Mouse (Mus musculus) embryonic facial prominence, embryonic 14.5 days (tissue): ENCODE data around the gene Hoxa5. TPM values are rescaled to one million over a fixed set of nuclear protein-coding genes. Genes with fewer than 3 reads are reported as not detected.

Source experiments
- ATAC-seq: fragments of 200-750 bp; cut with Nextera tagmentation; 2 replicates; pipeline ENCODE4 v1.8.0; 2017; ENCODE audit warnings: low read depth, moderate number of reproducible peaks, moderate TSS enrichment
- DNase-seq: peaks from one replicate; pipeline ENCODE4 v3.0.0-alpha.2; 2015; ENCODE audit warnings: low spot score
- H3K27ac ChIP-seq: fragments of 300-500 bp; sonication (generic); replicated peaks from 2 replicates; pipeline ENCODE4 v1.5.1; 2014; ENCODE audit warnings: low read depth, mild to moderate bottlenecking, low read length, moderate library complexity
- H3K27me3 ChIP-seq: fragments of 300-500 bp; sonication (generic); replicated peaks from 2 replicates; pipeline ENCODE4 v1.6.1; 2014; ENCODE audit warnings: low read length; ENCODE audit not compliant: control insufficient read depth, insufficient read depth
- H3K36me3 ChIP-seq: fragments of 300-500 bp; sonication (generic); 2 replicates; pipeline ENCODE4 v1.6.1; 2014; ENCODE audit warnings: low read length, mixed read lengths; ENCODE audit not compliant: control insufficient read depth, insufficient read depth
- H3K4me1 ChIP-seq: fragments of 300-500 bp; sonication (generic); 2 replicates; pipeline ENCODE4 v1.6.1; 2014; ENCODE audit warnings: antibody characterized with exemption, low read length; ENCODE audit not compliant: control insufficient read depth, insufficient read depth
- H3K4me2 ChIP-seq: fragments of 300-500 bp; sonication (generic); 2 replicates; pipeline ENCODE4 v1.6.1; 2014; ENCODE audit warnings: low read depth, mild to moderate bottlenecking, low read length, moderate library complexity, mixed read lengths
- H3K4me3 ChIP-seq: fragments of 300-500 bp; sonication (generic); 2 replicates; pipeline ENCODE4 v1.5.1; 2014; ENCODE audit warnings: low read depth, mild to moderate bottlenecking, low read length
- H3K9ac ChIP-seq: fragments of 300-500 bp; sonication (generic); 2 replicates; pipeline ENCODE4 v1.6.1; 2014; ENCODE audit warnings: low read depth, mild to moderate bottlenecking, low read length, moderate library complexity, mixed read lengths
- H3K9me3 ChIP-seq: fragments of 300-500 bp; sonication (generic); 2 replicates; pipeline ENCODE4 v1.6.1; 2016; ENCODE audit warnings: low read length; ENCODE audit not compliant: control insufficient read depth
- WGBS: fragments of 180-500 bp; shearing (Covaris S2); extraction: QIAGEN DNeasy Blood & Tissue Kit; methylation state at CpG from one replicate; pipeline ENCODE4 v1.1.7; 2014; 5-methylcytosine and 5-hydroxymethylcytosine counted together
- polyA plus RNA-seq: library from polyadenylated mRNA; unstranded; fragments of >200 nt; fragmentation: Nextera tagmentation; extraction: Ambion mirVana; gene quantifications from 2 replicates; pipeline ENCODE4 v1.2.1, GENCODE M21; 2014

The Hoxa5 gene
- polyA plus RNA-seq, 1 experiment from 2014 or later: 2.4 TPM

DNA sequence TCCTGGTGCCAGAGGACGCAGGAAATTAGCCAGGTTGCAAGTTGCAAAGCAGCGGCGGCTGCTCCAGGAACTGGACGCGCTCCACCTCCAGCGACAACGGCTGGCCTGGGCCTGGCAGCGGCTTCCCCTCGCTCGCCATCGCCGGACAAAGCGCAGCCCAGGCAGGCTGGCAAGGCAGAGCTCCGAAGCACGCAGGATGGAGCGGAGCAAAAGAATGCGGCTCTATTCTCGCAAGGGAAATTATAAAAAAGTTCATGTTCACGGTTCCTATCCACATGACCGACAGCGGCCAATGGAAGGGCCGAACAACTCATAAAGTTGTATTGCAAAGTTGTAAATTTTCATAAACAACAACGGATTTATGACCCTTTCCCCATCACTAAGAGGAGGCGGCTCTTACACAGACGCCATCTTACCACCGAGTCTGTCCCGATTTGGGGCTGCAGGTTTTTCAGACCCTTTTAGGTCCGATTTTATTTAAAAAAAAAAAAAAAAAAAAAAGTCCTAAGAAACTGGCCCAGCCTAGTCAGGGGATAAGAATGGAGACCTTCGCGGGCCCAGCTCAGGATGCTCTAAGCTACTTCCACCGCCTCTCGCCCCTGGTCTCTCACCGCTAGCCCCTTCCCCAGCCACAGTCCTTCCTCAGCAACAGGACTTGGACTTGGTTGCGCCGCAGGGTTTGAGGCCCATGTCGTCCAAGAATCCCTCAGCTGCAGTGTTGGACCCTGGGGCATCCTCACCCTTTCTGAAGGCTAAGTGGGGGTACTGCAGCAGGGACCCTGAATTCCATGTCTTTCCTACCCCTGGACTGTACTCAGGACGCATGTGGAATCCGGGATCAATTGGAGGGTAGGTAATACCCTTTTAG, 9.0 kb upstream of the Hoxa5 start, which contains the start of the genes Hoxa3 and Gm28308:
Gene Hoxa3, minus strand, starts transcription at position 218 of the 868 bp plus-strand sequence.
Gene Gm28308, minus strand, starts transcription at position 221 of the 868 bp plus-strand sequence.
- peak within 1 kb of the TSS; percentile 23; the same call in 1 of the 2 replicates for H3K4me2 ChIP-seq
- H3K4me1 ChIP-seq: peaks cover 7% of the 10 kb centered on the region; the same call in 1 of the 2 replicates
- DNase-seq (no peak), ATAC-seq (no peak)
- H3K36me3 ChIP-seq: no peaks in the 10 kb centered on the region
- H3K27ac ChIP-seq: no peak within 1 kb of the TSS
- peak within 1 kb of the TSS; percentile 19 for H3K4me3 ChIP-seq
- whole genome bisulfite sequencing: 2% methylated on average over 38 of the region's 38 CpGs
- H3K9me3 ChIP-seq: no peaks in the 10 kb centered on the region
- no peak within 1 kb of the TSS for H3K9ac ChIP-seq
- H3K27me3 ChIP-seq: peaks cover 100% of the 10 kb centered on the region

DNA sequence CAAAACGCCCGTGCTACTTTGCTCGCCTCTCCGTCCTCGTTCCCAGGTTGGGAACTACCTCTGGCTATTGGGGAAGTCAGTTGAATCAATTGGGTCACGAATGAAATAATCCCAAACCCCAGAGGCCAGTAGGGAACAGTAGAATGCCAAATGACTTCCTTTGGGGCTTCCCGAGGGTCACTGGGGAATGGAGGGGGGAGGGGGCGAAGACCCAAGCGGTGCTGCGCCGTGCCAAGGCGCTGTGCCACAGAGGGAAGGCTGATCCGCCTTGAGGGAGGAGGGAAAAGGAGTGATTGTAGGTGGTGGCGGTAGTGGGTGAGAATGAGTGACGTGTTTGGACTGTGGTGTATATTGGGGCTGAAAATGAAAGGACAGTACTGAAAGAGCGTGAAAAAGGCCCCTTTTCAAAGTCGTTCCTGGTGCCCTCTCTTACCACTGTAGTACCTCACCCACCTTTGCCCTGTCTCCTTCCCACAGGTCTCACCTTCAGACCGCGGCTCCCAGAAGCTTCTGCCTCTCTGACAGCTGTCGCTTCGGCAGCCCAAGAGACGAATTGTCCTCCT, 8.2 kb upstream of the Hoxa5 start:
- Histone ChIP-seq H3K9ac (no peak overlapping the region), H3K36me3 (no peaks in the 10 kb centered on the region), H3K4me1 (peaks cover 6% of the 10 kb centered on the region; the same call in 1 of the 2 replicates), H3K27ac (no peak overlapping the region), H3K9me3 (no peaks in the 10 kb centered on the region), H3K4me2 (peak overlapping the region; percentile 23; the same call in 1 of the 2 replicates), H3K4me3 (peak overlapping the region; percentile 19; the same call in 1 of the 2 replicates), H3K27me3 (peaks cover 100% of the 10 kb centered on the region)
- DNase-seq (no peak), ATAC-seq (no peak)
- 2% methylated on average over 22 of the region's 22 CpGs for WGBS

DNA sequence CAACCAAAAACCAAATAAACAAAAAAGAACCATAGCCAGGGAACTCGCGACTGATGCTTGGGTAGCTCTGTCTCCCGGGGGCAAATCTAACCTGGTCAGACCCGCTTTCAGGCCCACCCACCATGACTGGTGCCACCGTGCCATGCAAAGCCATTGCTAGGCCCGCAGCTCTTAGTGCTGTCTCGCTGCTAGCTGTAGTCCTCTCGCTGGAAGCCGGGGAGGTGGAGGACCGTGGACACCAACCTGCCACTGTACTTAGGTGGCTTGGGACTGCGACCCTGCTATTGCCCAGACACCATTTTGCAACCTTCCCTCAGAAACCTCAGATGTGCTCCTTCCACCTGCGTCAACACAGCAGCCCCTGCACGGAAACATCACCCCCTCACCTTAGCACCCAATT, 7.6 kb upstream of the Hoxa5 start:
- Histone ChIP-seq H3K4me1 (0 out of 2 replicates have a peak, but pooled peaks cover 2% of the 10 kb centered on the region), H3K36me3 (no peaks in the 10 kb centered on the region), H3K27me3 (peaks cover 100% of the 10 kb centered on the region), H3K27ac (no peak overlapping the region), H3K4me2 (no peak overlapping the region), H3K4me3 (peak overlapping the region; percentile 16), H3K9me3 (no peaks in the 10 kb centered on the region), H3K9ac (no peak overlapping the region)
- ATAC-seq (no peak), DNase-seq (no peak)
- WGBS: 7% methylated on average over 13 of the region's 13 CpGs

DNA sequence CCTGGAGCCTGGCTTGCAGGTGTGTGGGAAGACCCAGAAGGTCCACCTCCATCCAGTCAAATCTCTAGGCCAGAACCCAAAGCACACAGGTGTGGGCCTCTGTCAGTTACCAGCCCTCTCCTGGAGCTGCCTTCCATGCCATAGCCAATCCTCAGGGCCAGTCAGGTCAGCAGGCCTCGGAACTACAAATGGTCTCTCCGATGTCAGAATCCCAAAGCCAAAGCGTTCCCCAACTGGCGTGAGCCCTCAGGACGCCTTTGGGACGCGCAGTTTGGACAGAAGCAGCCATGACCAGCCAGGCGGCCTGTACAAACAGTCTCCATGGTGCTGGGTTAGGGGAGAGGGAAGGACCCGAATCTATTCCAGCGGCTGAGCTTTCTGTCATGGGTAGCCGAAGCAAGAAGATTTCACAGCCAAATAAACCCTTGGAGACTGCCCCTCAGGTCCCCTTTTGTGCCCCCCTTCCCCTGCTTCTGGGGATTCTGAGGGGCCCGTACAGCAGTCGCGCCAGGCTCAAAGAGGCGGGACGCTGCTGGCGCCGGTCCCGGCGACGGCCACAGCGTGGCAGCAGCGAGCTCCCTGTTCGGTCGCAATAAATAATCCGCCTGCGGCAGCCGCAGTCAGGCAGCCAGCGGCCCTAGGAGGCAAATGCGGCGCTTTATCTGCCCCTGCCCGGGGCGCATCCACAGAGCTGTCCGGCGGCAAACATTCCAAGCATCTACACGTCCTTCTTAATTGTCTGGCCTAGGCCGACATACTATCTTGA, 7.0 kb upstream of the Hoxa5 start:
- Histone ChIP-seq H3K9ac (no peak overlapping the region), H3K27me3 (peaks cover 100% of the 10 kb centered on the region), H3K4me2 (0 out of 2 replicates have a peak overlapping the region, but pooled peaks have one; percentile 7), H3K9me3 (no peaks in the 10 kb centered on the region), H3K36me3 (no peaks in the 10 kb centered on the region), H3K4me1 (no peaks in the 10 kb centered on the region), H3K4me3 (peak overlapping the region; percentile 16), H3K27ac (no peak overlapping the region)
- WGBS: 1% methylated on average over 37 of the region's 37 CpGs
- ATAC-seq: peak; percentile 69
- DNase-seq: peak; percentile 77

- H3K4me1 ChIP-seq: no peaks in the 10 kb centered on the region
- no peak for DNase-seq
Measured at GRCm38 (mm10) chr6:52209685-52210046, 5.3 kb upstream of the Hoxa5 start.

DNA sequence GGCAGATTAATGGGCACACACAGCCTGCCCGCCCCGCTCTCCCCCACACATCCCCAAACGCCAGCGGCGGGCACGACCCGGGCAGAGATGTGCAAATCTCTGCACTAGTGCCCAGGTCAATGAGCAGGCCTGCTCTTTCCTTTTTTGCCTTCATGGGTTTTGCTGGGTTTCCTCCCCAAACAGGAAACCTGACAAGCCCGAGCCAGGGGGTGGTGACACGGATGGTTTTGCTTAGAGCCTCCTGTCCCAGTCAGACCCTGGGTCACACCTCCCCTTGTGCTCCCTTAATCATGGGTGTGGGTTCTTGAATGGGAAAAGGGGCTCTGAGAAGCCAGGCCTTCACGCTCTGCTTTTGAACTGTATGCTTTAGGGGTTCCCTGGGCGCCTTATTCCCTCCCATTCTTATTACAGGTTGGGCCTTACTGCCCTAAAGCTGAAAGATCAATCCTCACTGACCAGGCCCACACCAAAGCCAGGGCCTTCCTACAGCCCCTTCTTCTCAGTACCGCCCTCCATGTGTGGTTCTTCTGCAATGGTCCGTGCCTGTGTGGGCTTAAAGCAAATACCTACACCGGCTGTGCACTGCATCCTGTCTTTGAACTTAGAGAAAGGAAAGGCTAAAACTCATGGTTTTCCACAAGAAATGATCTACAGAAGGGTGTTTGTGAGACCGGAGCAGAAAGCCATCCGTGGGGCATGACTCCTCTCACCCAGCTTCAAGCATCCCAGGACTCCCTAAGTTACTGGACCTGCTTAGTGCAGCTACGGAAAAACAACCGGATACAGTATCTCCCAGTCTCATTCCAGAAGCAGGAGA, 4.7 kb upstream of the Hoxa5 start:
- no peaks in the 10 kb centered on the region for H3K36me3 ChIP-seq
- no peak overlapping the region for H3K9ac ChIP-seq
- DNase-seq (no peak), ATAC-seq (no peak)
- no peaks in the 10 kb centered on the region for H3K9me3 ChIP-seq
- H3K4me2 ChIP-seq: peak overlapping the region; percentile 31; the same call in 1 of the 2 replicates
- 10% methylated on average over 13 of the region's 18 CpGs for WGBS
- 0 out of 2 replicates have a peak, but pooled peaks cover under 1% of the 10 kb centered on the region for H3K4me1 ChIP-seq
- H3K4me3 ChIP-seq: peak overlapping the region; percentile 14; the same call in 1 of the 2 replicates
- no peak overlapping the region for H3K27ac ChIP-seq
- H3K27me3 ChIP-seq: peaks cover 100% of the 10 kb centered on the region

More at GRCm38 (mm10) chr6:52209685-52210046, 5.3 kb upstream of the Hoxa5 start:
- Histone ChIP-seq H3K4me2 (no peak overlapping the region), H3K27me3 (peaks cover 100% of the 10 kb centered on the region), H3K4me3 (no peak overlapping the region), H3K27ac (no peak overlapping the region), H3K9ac (no peak overlapping the region), H3K36me3 (no peaks in the 10 kb centered on the region), H3K9me3 (no peaks in the 10 kb centered on the region)
- no peak for ATAC-seq
- 10% methylated on average over 12 of the region's 12 CpGs for WGBS

- no peak within 1 kb of the TSS for H3K27ac ChIP-seq
- H3K4me2 ChIP-seq: peak within 1 kb of the TSS; percentile 31; the same call in 1 of the 2 replicates
- H3K4me3 ChIP-seq: peak within 1 kb of the TSS; percentile 14; the same call in 1 of the 2 replicates
- 3% methylated on average over 38 of the region's 47 CpGs for WGBS
- no peak within 1 kb of the TSS for H3K9ac ChIP-seq
- peaks cover 100% of the 10 kb centered on the region for H3K27me3 ChIP-seq
- ATAC-seq: no peak
- no peaks in the 10 kb centered on the region for H3K9me3 ChIP-seq
- H3K36me3 ChIP-seq: no peaks in the 10 kb centered on the region
- H3K4me1 ChIP-seq: 0 out of 2 replicates have a peak, but pooled peaks cover 4% of the 10 kb centered on the region
- DNase-seq: no peak
Measured at GRCm38 (mm10) chr6:52208072-52208867, 3.9 kb upstream of the Hoxa5 start, which contains the start of gene Hoxa6. TSS of gene Hoxa6 (minus strand) at chr6:52208722.
